Mouse (Mus musculus) olfactory bulb, adult 2 months (tissue): ENCODE results near the gene Zglp1. TPM values are rescaled to one million over a fixed set of nuclear protein-coding genes. Genes with fewer than 3 reads are reported as not detected.

Experiments
- H3K27ac ChIP-seq: fragments of 200-500 bp; 2 replicates; pipeline ENCODE4 v1.5.1; 2012; ENCODE audit warnings: low read depth, low read length; ENCODE audit not compliant: insufficient read depth
- H3K4me1 ChIP-seq: fragments of 200-500 bp; 2 replicates; pipeline ENCODE4 v1.6.1; 2012; ENCODE audit warnings: low read length; ENCODE audit not compliant: control insufficient read depth, insufficient read depth
- H3K4me3 ChIP-seq: fragments of 200-500 bp; 2 replicates; pipeline ENCODE4 v1.5.1; 2012; ENCODE audit warnings: mild to moderate bottlenecking, low read depth, low read length, moderate library complexity; ENCODE audit not compliant: insufficient read depth
- CTCF ChIP-seq: fragments of 200-500 bp; IDR thresholded peaks from 2 replicates; pipeline ENCODE4 v1.5.1; 2012; ENCODE audit warnings: low read depth, mild to moderate bottlenecking, low read length, moderate library complexity; ENCODE audit not compliant: insufficient read depth
- POLR2A ChIP-seq: fragments of 200-500 bp; IDR thresholded peaks from 2 replicates; pipeline ENCODE4 v1.6.1; 2012; ENCODE audit warnings: mild to moderate bottlenecking, low read depth, low read length, moderate library complexity; ENCODE audit not compliant: insufficient read depth
- WGBS: fragments of 180-500 bp; shearing (Covaris S2); methylation state at CpG from one replicate; pipeline ENCODE4 v1.1.7; 2018; 5-methylcytosine and 5-hydroxymethylcytosine counted together
- polyA plus RNA-seq: library from polyadenylated mRNA; stranded (reverse); fragments of >200 nt; gene quantifications from 2 replicates; pipeline ENCODE4 v1.2.4, GENCODE M21; 2012; ENCODE audit warnings: low replicate concordance; ENCODE audit not compliant: missing spikeins, insufficient read depth, insufficient read length

Gene Zglp1
- polyA plus RNA-seq, 1 experiment: not detected

- Histone ChIP-seq H3K4me1 (peaks cover 8% of the 10 kb centered on the region; the same call in 1 of the 2 replicates), H3K27ac (no peak overlapping the region), H3K4me3 (no peak overlapping the region)
- TF ChIP-seq CTCF (no peak), POLR2A (no peak)
- WGBS: 73% methylated on average over 1 of the region's 1 CpGs
These were observed 44.2 kb downstream of the Zglp1 start for GRCm38 (mm10) chr9:21022726-21023125.

GRCm38 (mm10) chr9:21022288-21022687 lies 44.6 kb downstream of the Zglp1 start:
- Histone ChIP-seq H3K4me3 (no peak overlapping the region), H3K27ac (no peak overlapping the region), H3K4me1 (peaks cover 5% of the 10 kb centered on the region; the same call in 1 of the 2 replicates)
- TF ChIP-seq POLR2A: no peak
- TF ChIP-seq CTCF: no peak
- 65% methylated on average over 6 of the region's 6 CpGs for WGBS

GRCm38 (mm10) chr9:21021363-21021762 lies 45.5 kb downstream of the Zglp1 start:
- no peak overlapping the region for H3K4me3 ChIP-seq
- TF ChIP-seq POLR2A: no peak
- no peak for TF ChIP-seq CTCF
- no peaks in the 10 kb centered on the region for H3K4me1 ChIP-seq
- WGBS: 87% methylated on average over 3 of the region's 3 CpGs
- H3K27ac ChIP-seq: no peak overlapping the region

- Histone ChIP-seq H3K4me3 (no peak overlapping the region), H3K4me1 (peaks cover 14% of the 10 kb centered on the region), H3K27ac (no peak overlapping the region)
- TF ChIP-seq POLR2A (no peak), CTCF (no peak)
- WGBS: 76% methylated on average over 2 of the region's 2 CpGs
These were observed 48.3 kb downstream of the Zglp1 start for GRCm38 (mm10) chr9:21018600-21018999.

GRCm38 (mm10) chr9:21017177-21017575 lies 49.7 kb downstream of the Zglp1 start:
- no peak for TF ChIP-seq POLR2A
- TF ChIP-seq CTCF: no peak
- Histone ChIP-seq H3K27ac (no peak overlapping the region), H3K4me3 (no peak overlapping the region), H3K4me1 (peaks cover 14% of the 10 kb centered on the region)
- WGBS: 39% methylated on average over 4 of the region's 4 CpGs

DNA sequence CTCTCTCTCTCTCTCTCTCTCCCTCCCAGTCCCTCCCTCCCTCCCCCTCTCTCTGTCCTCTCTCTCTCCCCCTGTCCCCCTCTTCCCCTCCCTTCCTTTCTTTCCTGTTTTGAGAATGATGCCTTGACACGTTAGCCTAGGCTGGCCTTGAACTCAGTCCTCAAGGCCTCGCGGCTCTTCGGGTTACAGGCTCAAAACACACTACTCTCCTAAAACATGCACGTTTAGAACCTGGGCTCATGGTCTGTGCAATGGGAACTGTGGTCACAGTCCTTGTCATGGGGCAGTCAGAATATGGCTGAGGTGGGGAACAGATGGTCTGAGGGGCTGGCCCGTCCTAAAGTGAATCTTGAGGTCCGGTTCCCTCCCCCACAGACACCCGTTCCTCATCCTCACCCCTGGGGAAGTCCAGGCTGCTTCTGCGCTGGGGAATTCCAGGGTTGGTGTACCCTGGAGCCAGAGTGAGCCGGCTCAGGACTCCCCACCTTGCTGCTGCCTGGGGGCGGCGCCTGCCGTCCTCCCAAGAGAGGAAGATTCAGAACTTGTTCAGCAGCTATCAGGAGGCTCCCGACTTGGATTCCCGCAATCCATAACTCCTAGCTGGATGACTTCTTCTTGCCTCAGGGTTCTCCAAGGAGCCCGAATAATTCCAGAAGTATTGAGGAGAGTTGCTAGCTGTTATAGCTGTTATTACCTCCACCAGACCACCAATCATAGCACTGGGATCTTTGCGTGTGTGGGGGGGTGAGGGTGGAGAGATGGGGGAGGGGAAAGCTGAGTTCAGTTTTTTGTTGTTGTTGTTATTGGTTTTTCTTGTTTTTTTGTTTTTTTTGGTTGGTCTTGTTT lies 50.3 kb downstream of the Zglp1 start:
- 9% methylated on average over 17 of the region's 17 CpGs for WGBS

DNA sequence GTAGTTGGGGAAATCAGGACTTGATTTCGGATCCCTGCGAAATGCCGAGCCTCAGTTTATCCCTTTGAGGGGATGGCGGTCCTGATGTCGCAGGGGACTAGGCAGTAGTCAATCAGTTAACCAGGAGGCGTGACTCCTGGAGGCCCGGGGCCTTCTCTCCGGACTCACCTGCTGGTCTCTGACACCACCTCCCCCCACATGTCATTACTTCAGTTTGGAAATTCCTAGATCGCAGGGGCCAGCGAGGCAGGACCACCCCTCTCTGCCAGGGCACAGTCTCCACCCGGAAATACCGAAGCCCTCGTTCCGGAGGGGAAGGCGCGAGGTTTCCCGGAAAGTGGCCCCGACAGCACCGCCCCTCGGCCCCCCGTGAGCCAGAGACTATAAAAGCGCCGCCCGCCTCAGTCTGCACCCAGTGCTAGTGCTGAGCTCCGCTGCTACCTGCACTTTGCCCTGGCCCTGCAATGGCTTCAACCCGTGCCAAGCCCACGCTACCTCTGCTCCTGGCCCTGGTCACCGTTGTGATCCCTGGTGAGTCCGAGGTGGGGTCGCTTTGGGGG lies 51.2 kb downstream of the Zglp1 start, which contains the start of gene Icam1:
Gene Icam1, plus strand, starts transcription at position 415 of the 560 bp plus-strand sequence.
- no peak within 1 kb of the TSS for H3K27ac ChIP-seq
- no peak for TF ChIP-seq POLR2A
- no peak for TF ChIP-seq CTCF
- 3% methylated on average over 30 of the region's 30 CpGs for WGBS
- H3K4me1 ChIP-seq: peaks cover 14% of the 10 kb centered on the region
- H3K4me3 ChIP-seq: peak within 1 kb of the TSS; percentile 20

More for the DNA sequence above, 50.3 kb downstream of the Zglp1 start:
- H3K4me3 ChIP-seq: no peak overlapping the region
- H3K27ac ChIP-seq: no peak overlapping the region
- TF ChIP-seq CTCF (no peak), POLR2A (no peak)
- peaks cover 14% of the 10 kb centered on the region for H3K4me1 ChIP-seq

GRCm38 (mm10) chr9:21014691-21015570 lies 52.0 kb downstream of the Zglp1 start:
- Histone ChIP-seq H3K4me1 (peaks cover 14% of the 10 kb centered on the region), H3K27ac (no peak overlapping the region), H3K4me3 (peak overlapping the region; percentile 20)
- WGBS: 12% methylated on average over 29 of the region's 29 CpGs
- no peak for TF ChIP-seq CTCF
- TF ChIP-seq POLR2A: no peak

Other genes with a start within 250 kb of the Zglp1 start
- not detected in 2 replicates for gene Rdh8, start 248.6 kb downstream of the Zglp1 start, polyA plus RNA-seq
- gene A230050P20Rik, start 198.5 kb downstream of the Zglp1 start, polyA plus RNA-seq: 183 TPM in 1 of 2 replicates, not detected in the other
- not detected in 2 replicates for gene Angptl6, start 187.4 kb downstream of the Zglp1 start, polyA plus RNA-seq
- not detected in 2 replicates for gene Ppan, start 178.9 kb downstream of the Zglp1 start, polyA plus RNA-seq
- not detected in 2 replicates for gene Eif3g, start 168.5 kb downstream of the Zglp1 start, polyA plus RNA-seq
- gene Dnmt1, start 107.2 kb downstream of the Zglp1 start, polyA plus RNA-seq: 56.5 TPM in 1 of 2 replicates, not detected in the other
- gene S1pr2, start 90.3 kb downstream of the Zglp1 start, polyA plus RNA-seq: not detected in 2 replicates
- gene Mrpl4, start 64.4 kb downstream of the Zglp1 start, polyA plus RNA-seq: not detected in 2 replicates
- not detected in 2 replicates for gene Icam1, start 51.1 kb downstream of the Zglp1 start, polyA plus RNA-seq
- not detected in 2 replicates for gene Icam4, start 37.7 kb downstream of the Zglp1 start, polyA plus RNA-seq
- not detected in 2 replicates for gene Icam5, start 35.0 kb downstream of the Zglp1 start, polyA plus RNA-seq
- not detected in 2 replicates for gene Gm49373, start 6.0 kb upstream of the Zglp1 start, polyA plus RNA-seq
- not detected in 2 replicates for gene Fdx1l, start 6.5 kb upstream of the Zglp1 start, polyA plus RNA-seq
- gene Gm38431, start 24.9 kb upstream of the Zglp1 start, polyA plus RNA-seq: not detected in 2 replicates
- not detected in 2 replicates for gene Raver1, start 24.9 kb upstream of the Zglp1 start, polyA plus RNA-seq
- not detected in 2 replicates for gene Tyk2, start 64.2 kb upstream of the Zglp1 start, polyA plus RNA-seq
- gene Cdc37, start 82.9 kb upstream of the Zglp1 start, polyA plus RNA-seq: 282 TPM in 1 of 2 replicates, not detected in the other
- not detected in 2 replicates for gene Pde4a, start 98.6 kb upstream of the Zglp1 start, polyA plus RNA-seq
- gene Keap1, start 172.3 kb upstream of the Zglp1 start, polyA plus RNA-seq: not detected in 2 replicates
- not detected in 2 replicates for gene S1pr5, start 181.3 kb upstream of the Zglp1 start, polyA plus RNA-seq
- gene Atg4d, start 198.2 kb upstream of the Zglp1 start, polyA plus RNA-seq: not detected in 2 replicates
- gene Kri1, start 220.9 kb upstream of the Zglp1 start, polyA plus RNA-seq: not detected in 2 replicates
- gene Cdkn2d, start 224.3 kb upstream of the Zglp1 start, polyA plus RNA-seq: not detected in 2 replicates
- gene Ap1m2, start 245.2 kb upstream of the Zglp1 start, polyA plus RNA-seq: not detected in 2 replicates